Mouse (Mus musculus) forebrain, embryonic 14.5 days (tissue): ENCODE results near the gene Bcl2a1b. TPM values are rescaled to one million over a fixed set of nuclear protein-coding genes. Genes with fewer than 3 reads are reported as not detected.
A peak's percentile ranks its signal among the peaks of the same experiment; 100 is the strongest.
"Not testable (repeated sequence)": the region's sequence is repeated elsewhere in the genome, so short reads cannot be mapped to it uniquely, and the experiment has no call there.

ENCODE experiments used
- ATAC-seq: fragments of 200-750 bp; cut with Nextera tagmentation; 2 replicates; pipeline ENCODE4 v1.8.0; 2017; ENCODE audit warnings: mild to moderate bottlenecking, moderate library complexity
- DNase-seq: peaks from one replicate; pipeline ENCODE4 v3.0.0-alpha.2; 2015; ENCODE audit warnings: low spot score
- H3K27ac ChIP-seq: fragments of 300-500 bp; sonication (generic); 2 replicates; pipeline ENCODE4 v1.5.1; 2014; ENCODE audit warnings: low read depth, mild to moderate bottlenecking, control low read depth, low read length, moderate library complexity
- H3K27me3 ChIP-seq: fragments of 300-500 bp; sonication (generic); replicated peaks from 2 replicates; pipeline ENCODE4 v1.6.1; 2014; ENCODE audit warnings: low read length, control low read depth, mixed read lengths; ENCODE audit not compliant: control insufficient read depth, insufficient read depth
- H3K36me3 ChIP-seq: fragments of 300-500 bp; sonication (generic); 2 replicates; pipeline ENCODE4 v1.6.1; 2014; ENCODE audit warnings: low read length, control low read depth; ENCODE audit not compliant: control insufficient read depth, insufficient read depth
- H3K4me1 ChIP-seq: fragments of 300-500 bp; sonication (generic); 2 replicates; pipeline ENCODE4 v1.6.1; 2014; ENCODE audit warnings: antibody characterized with exemption, low read length, control low read depth; ENCODE audit not compliant: control insufficient read depth, insufficient read depth
- H3K4me2 ChIP-seq: fragments of 300-500 bp; sonication (generic); 2 replicates; pipeline ENCODE4 v1.6.1; 2014; ENCODE audit warnings: mild to moderate bottlenecking, control low read depth, low read length
- H3K4me3 ChIP-seq: fragments of 300-500 bp; sonication (generic); 2 replicates; pipeline ENCODE4 v1.5.1; 2014; ENCODE audit warnings: low read depth, low read length, control low read depth
- H3K9ac ChIP-seq: fragments of 300-500 bp; sonication (generic); 2 replicates; pipeline ENCODE4 v1.6.1; 2014; ENCODE audit warnings: mild to moderate bottlenecking, low read length, control low read depth, moderate library complexity
- H3K9me3 ChIP-seq: fragments of 300-500 bp; sonication (generic); replicated peaks from 2 replicates; pipeline ENCODE4 v1.6.1; 2016; ENCODE audit warnings: low read length, control low read depth, mixed read lengths; ENCODE audit not compliant: control insufficient read depth
- WGBS: fragments of 180-500 bp; shearing (Covaris S2); extraction: QIAGEN DNeasy Blood & Tissue Kit; methylation state at CpG from one replicate; pipeline ENCODE4 v1.1.7; 2014; 5-methylcytosine and 5-hydroxymethylcytosine counted together
- polyA plus RNA-seq: library from polyadenylated mRNA; unstranded; fragments of >200 nt; fragmentation: Nextera tagmentation; extraction: Ambion mirVana; gene quantifications from 2 replicates; pipeline ENCODE4 v1.2.1, GENCODE M21; 2014

Gene Bcl2a1b
- 1.3 and 1.4 TPM in 2 replicates for polyA plus RNA-seq

GRCm38 (mm10) chr9:89198969-89199416 lies at the start of gene Bcl2a1b, which contains the start of gene Gm29094:
TSS of gene Bcl2a1b (plus strand) at chr9:89199209.
TSS of gene Gm29094 (plus strand) at chr9:89199379.
- H3K4me3 ChIP-seq, H3K27me3 ChIP-seq, H3K9ac ChIP-seq, H3K4me2 ChIP-seq, ATAC-seq, H3K27ac ChIP-seq, H3K4me1 ChIP-seq, H3K36me3 ChIP-seq, DNase-seq, H3K9me3 ChIP-seq: not testable (repeated sequence)
- WGBS: 92% methylated on average over 5 of the region's 5 CpGs

DNA sequence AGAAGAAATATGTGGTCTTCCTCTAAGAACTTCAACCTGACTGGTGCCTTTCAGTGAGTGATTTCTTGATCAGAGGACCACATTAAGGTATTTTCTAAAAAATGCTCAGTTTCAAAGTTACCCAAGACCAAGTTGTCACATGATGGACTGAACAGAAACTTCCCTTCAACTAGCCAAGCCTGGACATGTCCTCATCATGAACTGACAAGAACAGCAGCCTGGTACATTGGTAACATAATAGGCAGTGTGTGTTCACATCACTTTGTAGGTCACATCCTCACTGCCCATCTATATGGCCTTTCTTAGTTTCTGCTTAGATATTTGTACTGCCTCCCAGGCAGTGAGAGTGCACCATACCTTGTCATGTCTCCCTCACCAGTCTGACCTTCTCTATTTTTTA lies 26.5 kb upstream of the Bcl2a1b start:
- not testable (repeated sequence) for H3K27ac ChIP-seq, H3K36me3 ChIP-seq, ATAC-seq, DNase-seq, H3K4me1 ChIP-seq, H3K4me3 ChIP-seq, H3K9ac ChIP-seq, H3K9me3 ChIP-seq, H3K27me3 ChIP-seq, H3K4me2 ChIP-seq

GRCm38 (mm10) chr9:89178833-89179232 lies 20.2 kb upstream of the Bcl2a1b start:
- H3K36me3 ChIP-seq, H3K9ac ChIP-seq, H3K4me2 ChIP-seq, H3K4me3 ChIP-seq, H3K27ac ChIP-seq, H3K9me3 ChIP-seq, H3K27me3 ChIP-seq, ATAC-seq, H3K4me1 ChIP-seq: not testable (repeated sequence)
- 33% methylated on average over 2 of the region's 3 CpGs for WGBS
- peak; percentile 8 for DNase-seq

DNA sequence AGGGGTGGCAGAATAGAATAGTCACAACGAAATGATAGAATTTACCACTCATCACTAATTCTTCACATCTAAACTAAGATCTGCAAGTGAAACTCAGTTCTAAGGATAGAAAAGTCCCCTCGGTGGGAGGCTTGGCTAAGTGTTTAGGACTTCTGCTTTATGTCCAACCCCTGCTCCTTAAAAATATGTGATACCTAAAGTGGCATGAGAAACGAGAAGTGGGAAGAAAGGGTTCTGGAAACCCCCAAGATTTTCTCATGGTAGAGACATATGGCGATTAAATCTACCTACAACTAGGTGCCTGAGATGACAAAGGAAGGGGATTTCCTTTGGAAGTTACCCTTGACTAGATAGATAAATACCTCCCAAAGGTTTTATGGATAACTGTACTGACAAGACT lies 19.5 kb upstream of the Bcl2a1b start:
- H3K4me3 ChIP-seq: not testable (repeated sequence)
- WGBS: 79% methylated on average over 2 of the region's 4 CpGs

GRCm38 (mm10) chr9:89187006-89187405 lies 12.0 kb upstream of the Bcl2a1b start:
- H3K27me3 ChIP-seq, H3K27ac ChIP-seq, H3K9ac ChIP-seq, H3K36me3 ChIP-seq, ATAC-seq, DNase-seq, H3K4me1 ChIP-seq, H3K9me3 ChIP-seq, H3K4me3 ChIP-seq, H3K4me2 ChIP-seq: not testable (repeated sequence)
- WGBS: 81% methylated on average over 15 of the region's 15 CpGs

More for the DNA sequence above, 19.5 kb upstream of the Bcl2a1b start:
- not testable (repeated sequence) for H3K9ac ChIP-seq, H3K36me3 ChIP-seq, H3K4me2 ChIP-seq, H3K27ac ChIP-seq, H3K27me3 ChIP-seq, DNase-seq, H3K4me1 ChIP-seq, H3K9me3 ChIP-seq, ATAC-seq

- not testable (repeated sequence) for H3K4me3 ChIP-seq, H3K4me1 ChIP-seq, H3K9ac ChIP-seq, DNase-seq, H3K36me3 ChIP-seq, ATAC-seq, H3K27me3 ChIP-seq, H3K9me3 ChIP-seq, H3K4me2 ChIP-seq, H3K27ac ChIP-seq
Measured at GRCm38 (mm10) chr9:89195483-89195882, 3.5 kb upstream of the Bcl2a1b start.

DNA sequence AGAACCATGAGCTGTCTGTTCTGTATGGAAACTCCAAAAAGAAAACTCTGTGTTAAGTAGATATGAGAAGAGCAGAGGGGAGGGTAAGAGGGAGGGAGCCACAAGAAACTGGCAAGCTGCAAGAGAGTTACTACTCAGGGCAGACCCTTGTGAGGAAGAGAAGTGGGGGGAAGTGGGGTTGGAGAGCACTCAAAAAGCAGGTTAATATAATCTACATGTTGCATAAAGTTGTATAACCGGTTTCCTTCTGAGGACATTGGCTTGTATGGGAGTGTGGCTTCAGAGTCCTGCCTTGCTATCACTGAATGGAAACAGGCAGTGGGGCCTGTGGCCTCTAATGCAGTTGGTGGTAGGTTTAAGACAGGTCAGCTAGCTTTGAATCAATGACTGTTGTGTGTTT lies 1.5 kb upstream of the Bcl2a1b start:
- no CpG with 5 or more reads among the region's 1 CpGs for WGBS
- H3K4me3 ChIP-seq, H3K27me3 ChIP-seq, H3K27ac ChIP-seq, ATAC-seq, H3K4me1 ChIP-seq, H3K36me3 ChIP-seq, DNase-seq, H3K9me3 ChIP-seq, H3K4me2 ChIP-seq, H3K9ac ChIP-seq: not testable (repeated sequence)

- DNase-seq, H3K9me3 ChIP-seq, H3K4me2 ChIP-seq, H3K4me3 ChIP-seq, H3K27me3 ChIP-seq, H3K4me1 ChIP-seq, H3K9ac ChIP-seq, H3K27ac ChIP-seq, H3K36me3 ChIP-seq, ATAC-seq: not testable (repeated sequence)
- WGBS: 90% methylated on average over 3 of the region's 3 CpGs
Measured at GRCm38 (mm10) chr9:89198349-89198748, 660 bp upstream of the Bcl2a1b start.

DNA sequence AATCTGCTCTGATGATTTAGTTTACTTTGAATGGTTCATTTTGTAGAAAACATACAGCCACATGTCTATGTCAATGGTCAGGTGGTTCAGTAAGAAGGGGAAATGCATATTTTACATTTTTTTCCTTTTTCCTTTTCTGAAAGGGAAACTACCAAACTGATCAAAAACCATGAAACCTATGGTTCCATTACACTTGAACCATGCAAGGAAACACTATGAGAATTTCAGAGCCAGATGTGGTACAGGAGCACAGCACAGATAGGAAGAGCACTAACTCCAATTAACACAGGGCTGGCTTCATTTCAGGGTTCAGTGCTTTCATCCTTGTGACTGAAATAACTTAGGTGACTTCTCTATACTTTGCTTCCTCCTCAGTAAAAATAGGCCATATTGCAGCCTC lies 3.2 kb downstream of the Bcl2a1b start:
- H3K4me1 ChIP-seq, H3K4me2 ChIP-seq, H3K4me3 ChIP-seq, ATAC-seq, H3K27ac ChIP-seq, H3K9ac ChIP-seq, H3K36me3 ChIP-seq, H3K27me3 ChIP-seq, H3K9me3 ChIP-seq, DNase-seq: not testable (repeated sequence)
